Mouse (Mus musculus): ENCODE results near the gene Cdh23.

DNA sequence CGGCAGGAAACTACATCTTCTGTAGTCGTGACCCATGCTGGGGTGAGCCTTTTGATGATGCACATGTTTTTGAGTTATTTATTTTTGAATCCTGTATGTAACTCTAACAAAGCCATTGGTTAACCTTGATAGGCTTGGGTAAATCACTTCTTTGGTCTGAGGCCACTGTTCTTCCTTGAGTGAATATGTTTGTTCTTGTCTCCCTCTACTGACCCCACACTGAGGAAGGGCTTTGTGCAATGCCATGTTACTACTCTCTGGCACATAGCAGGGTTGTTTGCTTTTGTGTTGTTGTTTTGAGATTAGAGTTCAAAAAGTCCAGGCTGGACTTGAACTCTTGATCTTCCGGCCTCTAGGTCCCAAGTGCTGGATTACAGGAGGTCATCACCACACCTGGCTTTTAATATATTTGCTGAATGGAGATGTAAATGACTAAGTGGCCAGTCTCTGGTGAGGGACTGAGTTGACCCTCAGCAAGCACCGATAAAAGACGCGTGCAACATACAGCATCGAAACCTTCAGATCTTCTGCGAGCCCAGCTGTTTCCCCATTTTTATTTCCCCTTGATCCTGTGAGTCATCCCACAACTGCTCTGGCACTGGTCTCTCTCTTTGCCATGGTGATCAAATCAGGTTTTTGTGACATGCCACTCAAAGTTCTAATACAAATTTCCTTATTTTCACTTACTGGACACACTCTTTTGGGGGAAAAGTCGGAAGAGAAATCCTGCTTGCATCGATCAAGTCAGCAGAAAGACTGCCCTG, 298.1 kb downstream of the Cdh23 start:
- TF ChIP-seq POLR2A (IDR thresholded peaks at IDR 0.05; ENCODE audit: insufficient read depth, low read depth, low read length) (no peak), CTCF (IDR thresholded peaks at IDR 0.05; ENCODE audit: insufficient read depth, low read depth, low read length) (no peak)
